Mouse (Mus musculus): Measurements from ENCODE around the gene Piwil4.
A peak's percentile ranks its signal among the peaks of the same experiment; 100 is the strongest.

Gene Piwil4

DNA sequence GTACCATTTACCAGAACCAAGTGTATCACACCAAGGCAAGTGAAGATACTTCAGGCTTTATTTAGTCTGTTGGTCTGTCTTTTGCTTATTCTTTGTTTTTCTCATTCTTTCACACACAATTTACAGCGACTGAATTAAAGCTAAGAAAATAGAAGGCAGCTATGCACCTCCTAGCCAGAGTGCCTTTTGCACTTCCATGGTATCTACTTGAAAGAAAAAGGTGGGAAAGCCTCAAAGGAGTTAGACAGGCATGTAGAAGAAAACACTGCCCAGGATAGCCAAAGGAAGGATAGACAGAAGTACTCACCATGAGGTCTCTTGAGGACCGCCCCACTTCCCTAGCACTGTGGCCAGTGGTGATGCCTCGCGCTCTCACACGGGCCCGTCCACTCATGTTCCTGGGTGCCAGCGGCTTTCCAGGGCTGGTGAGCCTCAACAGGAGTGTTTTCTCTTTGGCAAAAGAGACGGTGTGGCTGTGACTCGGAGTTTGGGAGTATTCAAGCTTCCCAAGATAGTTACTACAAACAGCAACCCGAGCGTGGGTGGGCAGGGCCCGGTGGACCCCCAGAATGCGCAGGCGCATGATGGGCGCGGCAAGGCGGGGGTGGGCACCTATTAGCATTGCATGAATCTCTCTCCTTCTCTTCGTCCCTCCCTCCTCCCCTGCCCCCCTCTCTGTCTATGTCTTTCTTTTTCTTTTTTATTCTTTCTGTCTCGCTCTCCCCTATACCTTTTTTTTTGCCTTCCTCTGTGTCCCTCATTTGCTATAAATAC lies at the start of gene Piwil4:
Gene Piwil4 (minus strand): TSS at position 583 of the 774 bp plus-strand sequence.
- DNase-seq (ENCODE audit: low spot score), result no peak

DNA sequence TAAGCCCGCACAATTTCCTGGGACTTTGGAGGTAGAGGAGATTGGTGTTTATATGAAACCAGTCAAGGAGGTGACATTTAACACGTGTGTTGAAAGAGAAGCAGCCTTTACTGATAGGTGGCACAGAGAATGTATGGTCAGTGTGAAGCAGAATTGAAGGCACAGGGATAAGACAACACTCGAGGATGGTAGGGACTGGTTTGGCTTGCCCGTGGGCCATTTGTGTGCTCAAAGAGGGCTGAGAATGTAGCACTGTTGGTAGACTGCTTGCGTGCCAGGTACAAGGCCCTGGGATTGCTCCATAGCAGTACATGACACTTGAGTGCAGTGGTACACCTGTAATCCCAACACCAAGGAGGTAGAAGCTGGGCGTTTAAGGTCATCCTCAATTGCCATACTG lies 46.8 kb upstream of the Piwil4 start:
- DNase-seq (ENCODE audit: low spot score), result no peak

DNA sequence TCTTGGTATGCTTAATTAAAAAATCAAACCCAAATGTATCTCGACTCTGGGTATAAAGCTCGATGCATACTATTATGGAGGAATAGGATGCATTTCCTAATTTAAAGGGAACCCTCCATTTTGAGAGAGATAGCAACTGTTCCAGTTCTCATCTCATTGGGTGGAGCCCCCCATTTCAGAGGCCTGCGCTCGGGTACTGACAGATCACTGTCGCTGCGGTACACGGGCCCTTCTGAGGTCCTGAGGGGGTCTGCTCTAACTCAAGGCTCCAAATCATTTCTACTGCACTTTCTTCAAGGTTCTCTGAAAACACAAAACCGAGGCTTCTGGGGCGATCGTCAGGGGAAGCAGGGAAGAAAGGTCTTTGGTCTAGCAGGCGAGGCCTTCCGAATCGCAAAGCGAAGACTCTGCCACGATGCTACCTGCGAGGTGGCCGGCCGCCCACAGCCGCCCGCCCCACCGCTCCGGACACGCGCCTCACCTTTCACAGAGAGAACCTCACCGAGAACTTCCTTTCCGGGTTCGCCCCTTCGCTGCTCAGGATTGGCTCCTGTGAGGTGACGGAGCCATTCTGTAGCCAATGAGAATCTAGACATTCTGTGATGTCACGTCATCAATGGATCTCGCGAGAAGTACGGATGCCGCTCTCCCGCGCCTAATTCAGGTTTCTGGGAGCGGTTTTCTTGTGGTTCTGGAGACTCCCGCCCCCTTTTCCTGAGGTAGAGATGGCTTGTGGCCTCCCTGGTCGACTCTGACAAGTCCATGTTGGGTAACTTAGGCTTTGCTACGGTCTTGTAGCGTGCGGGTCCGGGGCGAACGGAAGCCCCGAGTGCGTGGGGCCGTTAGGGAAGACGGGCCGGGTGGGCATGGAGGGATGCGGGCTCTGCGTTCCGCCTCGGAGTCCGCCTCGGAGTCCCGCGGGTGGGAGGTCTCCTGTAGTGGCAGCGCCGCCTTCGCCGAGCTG lies 43.8 kb upstream of the Piwil4 start, which contains the start of the genes Mre11a and Ankrd49:
Gene Mre11a (plus strand): TSS at position 616 of the 964 bp plus-strand sequence.
Gene Ankrd49 (minus strand): TSS at position 818 of the 964 bp plus-strand sequence.
- DNase-seq (ENCODE audit: low spot score), result peak; percentile 95

DNA sequence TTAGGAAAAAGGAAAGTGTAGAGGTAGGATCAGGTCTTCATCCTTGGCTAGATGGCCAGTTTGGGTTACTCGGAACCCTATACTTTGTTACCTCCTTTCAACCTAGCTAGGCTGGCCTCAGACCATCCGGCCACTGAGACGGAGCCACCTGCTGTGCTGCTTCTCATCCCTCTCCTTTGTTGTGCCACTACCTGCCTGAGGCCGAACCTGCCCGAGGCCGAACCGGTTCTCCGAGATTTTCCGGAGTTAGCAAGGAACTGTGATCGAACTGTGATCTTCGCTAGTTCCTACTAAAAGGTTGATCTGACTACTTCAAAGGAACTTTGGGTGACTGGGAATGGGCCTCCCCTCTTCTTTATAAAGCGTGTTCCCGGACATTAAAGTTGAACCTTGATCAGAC lies 37.8 kb upstream of the Piwil4 start:
- no peak for DNase-seq (ENCODE audit: low spot score)

DNA sequence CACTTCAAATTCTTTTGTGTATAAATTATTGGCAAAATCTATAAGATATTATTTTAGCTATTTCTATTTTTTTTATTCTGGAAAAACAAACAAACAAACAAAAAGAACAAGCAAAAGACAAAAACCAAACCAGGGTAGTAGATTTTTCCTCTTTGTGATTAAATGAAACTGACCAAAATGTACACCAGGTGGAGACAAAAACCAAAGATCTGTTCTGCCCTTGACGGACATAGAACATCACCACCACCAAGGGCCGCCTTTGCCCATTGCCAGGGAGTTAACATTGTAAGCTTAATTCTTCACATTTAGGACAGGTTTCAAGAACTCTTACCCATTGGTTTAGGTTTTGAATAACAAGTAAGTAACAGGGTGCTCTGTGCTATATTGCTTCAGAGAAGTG lies 33.3 kb upstream of the Piwil4 start:
- no peak for DNase-seq (ENCODE audit: low spot score)

DNA sequence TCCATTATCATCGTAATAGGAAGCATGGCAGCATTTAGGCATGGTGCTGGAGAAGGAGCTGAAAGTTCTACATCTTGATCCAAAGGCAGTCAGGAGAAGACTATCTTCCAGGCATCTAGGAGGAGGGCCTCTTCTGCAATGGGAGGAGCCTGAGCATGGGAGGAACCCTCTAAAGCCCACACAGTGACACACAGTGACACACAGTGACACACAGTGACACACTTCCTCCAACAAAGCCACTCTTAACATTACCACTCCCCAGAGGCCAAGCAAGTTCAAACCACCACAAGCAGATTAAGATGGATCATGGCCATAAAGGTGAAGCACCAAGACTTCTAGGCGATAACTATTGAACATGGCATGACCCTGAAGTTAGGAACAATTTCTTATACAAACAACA lies 31.5 kb upstream of the Piwil4 start:
- DNase-seq (ENCODE audit: low spot score), result no peak

DNA sequence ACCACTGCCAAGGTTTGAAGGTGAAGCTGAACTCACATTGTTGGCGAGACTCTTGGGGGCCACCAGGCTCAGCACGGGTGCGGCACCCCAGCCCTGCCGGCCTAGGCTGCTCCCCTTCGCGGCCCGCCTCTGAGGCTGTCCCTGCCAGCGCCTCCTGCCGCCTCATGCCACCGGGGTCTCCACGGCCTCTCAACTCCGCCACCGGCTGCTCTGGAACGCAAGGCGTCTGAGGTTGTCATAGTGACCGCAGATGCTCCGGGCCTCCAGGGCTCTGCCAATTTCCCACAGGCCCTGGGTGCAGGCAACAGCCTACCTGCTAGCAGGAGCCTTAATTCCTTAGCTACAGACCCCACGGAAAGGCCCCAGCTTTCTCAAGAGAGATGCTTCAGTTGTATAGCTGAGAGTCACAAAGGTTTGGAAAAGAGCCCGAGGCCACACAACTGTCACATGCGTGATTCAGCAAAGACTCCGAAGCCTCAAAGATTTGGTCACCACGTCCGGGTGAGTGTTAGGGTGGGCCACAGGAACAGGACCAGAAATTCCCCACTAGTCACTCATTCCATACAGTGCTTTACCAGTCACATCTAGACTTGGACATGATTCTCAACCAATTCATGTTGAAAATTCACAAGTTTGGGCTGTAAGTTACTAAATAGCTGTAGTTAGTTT lies 30.4 kb upstream of the Piwil4 start, which contains the start of gene 1700012B09Rik:
Gene 1700012B09Rik (minus strand): TSS at position 228 of the 669 bp plus-strand sequence.
- DNase-seq (ENCODE audit: low spot score), result no peak

DNA sequence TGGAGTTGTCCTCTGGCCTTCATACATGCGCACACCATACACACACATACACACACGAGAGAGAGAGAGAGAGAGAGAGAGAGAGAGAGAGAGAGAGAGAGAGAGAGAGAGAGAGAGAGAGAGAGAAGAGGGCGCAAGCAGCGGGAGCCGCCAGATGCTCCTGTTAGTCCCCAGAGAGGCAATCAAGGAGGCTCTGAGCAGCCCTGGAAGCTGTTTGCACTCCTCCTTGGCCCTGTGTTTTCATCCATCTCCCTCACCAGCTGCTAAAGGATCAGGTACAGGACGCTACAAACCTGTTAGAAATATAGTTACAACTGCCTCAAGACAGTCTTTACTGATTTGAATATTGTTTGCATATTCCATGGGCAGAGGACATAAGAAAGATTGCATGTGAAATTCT lies 29.3 kb upstream of the Piwil4 start:
- DNase-seq (ENCODE audit: low spot score), result no peak

DNA sequence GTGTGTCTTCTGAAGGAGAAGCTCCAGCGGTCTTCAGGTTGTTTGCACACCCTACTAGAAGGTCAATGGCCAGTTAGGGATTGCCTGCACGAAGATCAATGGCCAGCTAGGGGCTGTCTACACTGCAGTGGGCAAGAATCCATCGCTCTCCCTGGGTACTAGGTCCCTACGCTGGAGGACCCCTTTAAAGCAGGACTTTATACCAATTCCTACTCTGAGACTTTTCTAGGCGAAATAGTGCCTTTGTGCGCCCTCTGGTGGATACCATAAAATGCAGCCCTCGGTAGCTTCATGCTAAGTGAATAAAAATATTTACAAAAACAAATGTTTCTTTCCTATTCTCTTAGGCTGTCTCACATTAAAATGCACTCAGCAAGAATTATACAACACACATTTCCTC lies 24.2 kb upstream of the Piwil4 start:
- peak; percentile 39 for DNase-seq (ENCODE audit: low spot score)

DNA sequence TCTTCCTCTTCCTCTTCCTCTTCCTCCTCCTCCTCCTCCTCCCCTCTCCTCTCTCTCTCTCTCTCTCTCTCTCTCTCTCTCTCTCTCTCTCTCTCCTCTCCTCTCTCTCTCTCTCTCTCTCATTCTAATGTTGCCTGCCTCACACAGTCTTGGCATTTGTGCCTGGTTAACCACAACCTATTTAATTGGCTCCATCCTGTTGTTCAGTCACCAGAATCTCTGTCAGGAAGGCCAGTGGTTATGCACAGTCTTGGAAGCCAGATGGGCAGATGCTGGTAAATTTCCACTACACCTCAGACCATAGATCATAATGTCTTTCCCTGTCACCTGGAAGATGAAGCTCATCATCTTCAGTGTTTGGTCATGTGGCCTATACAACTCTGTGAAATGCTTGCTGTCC lies 18.7 kb upstream of the Piwil4 start:
- no peak for DNase-seq (ENCODE audit: low spot score)

DNA sequence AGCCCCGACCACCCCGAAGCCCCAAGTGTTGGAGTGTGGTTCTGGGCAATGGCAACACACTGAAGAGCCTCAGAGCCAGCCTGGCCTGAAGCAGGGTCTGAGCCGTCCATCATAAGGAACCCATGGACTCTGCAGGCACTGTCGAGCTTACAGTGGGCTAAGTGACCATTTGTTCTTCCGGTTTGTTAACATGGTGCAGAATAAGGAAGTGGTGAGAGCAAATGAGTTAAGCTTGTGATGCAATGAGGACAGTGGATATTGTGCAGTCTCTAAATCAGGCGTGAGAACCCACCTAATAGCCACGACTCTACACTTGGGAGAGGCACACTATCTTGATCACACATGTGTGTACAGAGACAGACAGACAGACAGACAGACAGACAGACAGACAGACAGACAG lies 18.1 kb upstream of the Piwil4 start:
- no peak for DNase-seq (ENCODE audit: low spot score)

DNA sequence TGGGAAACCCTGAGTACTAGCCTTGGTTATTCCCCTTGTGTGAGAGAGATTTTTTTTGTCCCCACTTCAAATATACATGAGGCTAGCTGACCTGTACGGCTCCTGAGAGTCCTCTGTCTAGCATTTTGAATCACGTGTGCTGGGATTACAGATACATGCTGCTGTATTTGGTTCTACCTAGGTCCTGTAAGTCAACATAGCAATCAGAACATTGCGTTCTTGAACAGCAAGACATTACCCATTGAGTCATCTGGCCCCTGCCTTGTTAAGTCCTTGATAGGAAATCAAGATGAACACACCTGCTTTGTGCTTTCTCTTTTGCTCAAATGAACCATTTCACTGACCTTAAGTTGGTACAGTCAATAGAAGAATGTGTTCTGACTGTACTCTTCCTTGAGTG lies 13.9 kb upstream of the Piwil4 start:
- no peak for DNase-seq (ENCODE audit: low spot score)

DNA sequence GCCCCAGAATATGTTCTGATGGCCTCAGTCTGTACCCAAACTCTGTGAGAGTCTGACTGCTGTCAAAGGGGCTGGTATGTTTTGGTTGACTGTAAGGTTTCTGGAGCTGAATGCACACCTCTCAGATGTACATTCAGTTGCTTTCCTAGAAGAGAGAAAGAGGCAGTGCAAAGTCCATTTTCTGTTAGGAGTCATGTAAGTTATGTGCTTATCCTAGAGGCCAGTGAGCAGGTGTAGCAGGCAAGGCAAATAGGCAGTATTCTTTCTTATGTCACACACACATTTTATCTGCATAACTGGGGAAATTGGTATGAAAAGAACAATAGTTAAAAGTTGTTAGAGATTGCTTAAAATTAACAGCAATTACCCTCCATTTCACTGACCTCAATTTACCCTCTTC lies 13.4 kb upstream of the Piwil4 start:
- no peak for DNase-seq (ENCODE audit: low spot score)

DNA sequence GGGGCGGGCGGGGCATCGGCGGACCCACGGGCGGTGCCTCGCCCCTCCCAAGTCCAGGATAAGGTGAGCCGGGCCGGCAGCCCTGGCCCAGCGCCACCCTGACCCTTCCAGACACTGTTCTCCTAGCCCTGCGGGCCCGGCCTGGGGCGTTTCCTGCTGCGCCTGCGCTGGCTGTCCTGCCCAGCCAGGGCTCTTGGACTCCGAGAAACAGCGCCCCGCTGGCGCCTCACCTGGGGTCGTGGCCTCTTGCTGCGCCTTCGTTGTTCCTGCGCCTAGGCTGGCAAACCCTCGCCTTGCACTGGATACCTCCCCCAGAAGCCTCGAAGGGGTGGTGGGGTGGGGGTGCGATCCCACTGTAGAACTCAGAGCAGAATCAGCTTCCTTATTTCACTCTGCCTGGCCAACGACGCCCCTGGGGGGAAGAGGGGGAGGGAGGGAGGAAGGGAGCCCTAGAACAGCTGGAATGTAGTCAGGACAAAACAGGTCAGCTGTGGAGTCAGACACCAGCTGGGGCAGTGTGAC lies 11.5 kb upstream of the Piwil4 start, which contains the start of gene Fut4:
Gene Fut4 (minus strand): TSS at position 393 of the 522 bp plus-strand sequence.
- no peak for DNase-seq (ENCODE audit: low spot score)

DNA sequence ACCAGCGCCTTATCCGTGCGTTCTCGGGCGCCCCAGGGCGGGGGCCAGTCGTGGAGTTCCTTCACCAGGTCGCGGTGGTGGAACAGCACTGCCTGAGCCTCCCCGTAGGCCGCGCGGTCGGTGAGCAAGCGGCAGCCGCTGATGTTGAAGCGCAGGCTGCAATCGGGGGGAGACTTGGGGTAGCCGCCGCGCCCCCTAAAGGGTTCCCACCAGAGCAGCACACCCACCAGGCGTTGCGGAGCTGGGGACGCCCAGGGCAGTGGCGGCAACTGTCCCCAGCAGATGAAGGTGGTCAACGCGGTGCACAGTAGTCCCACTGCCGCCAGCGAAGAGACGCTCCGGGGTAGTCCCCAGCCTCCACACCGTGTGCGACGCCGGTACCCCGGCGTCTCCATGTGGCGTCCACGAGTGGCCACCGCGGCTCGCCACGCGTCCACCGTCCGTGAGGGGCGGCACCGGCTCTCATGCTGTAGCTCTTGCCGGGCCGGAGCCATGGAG lies 11.0 kb upstream of the Piwil4 start:
- no peak for DNase-seq (ENCODE audit: low spot score)

DNA sequence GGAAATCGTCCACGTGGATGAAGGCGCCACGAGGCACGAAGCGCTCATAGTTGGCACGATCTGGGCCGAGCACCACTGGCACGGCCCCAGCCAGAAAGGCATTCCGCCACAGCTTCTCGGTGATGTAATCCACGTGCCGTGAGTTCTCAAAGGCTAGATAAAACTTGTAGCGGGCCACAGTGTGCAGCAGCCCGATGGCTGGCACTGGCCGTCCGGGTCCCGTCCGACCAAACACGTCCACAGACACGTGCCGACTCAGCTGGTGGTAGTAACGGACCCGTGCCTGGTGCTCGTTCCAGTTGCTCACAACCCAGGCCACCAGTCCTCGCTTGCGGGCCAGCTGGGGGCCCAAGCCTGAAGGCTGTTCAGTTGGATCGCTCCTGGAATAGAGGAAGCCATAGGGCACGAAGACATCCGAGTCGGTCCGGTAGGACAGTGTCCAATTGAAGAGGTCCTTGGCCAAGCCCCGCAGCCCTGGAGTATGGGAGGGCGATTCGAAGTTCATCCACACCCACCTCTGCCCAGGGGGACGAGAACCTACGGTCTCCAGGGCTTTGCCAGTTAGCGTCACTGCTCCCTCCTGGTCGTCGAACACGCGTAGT lies 10.5 kb upstream of the Piwil4 start:
- no peak for DNase-seq (ENCODE audit: low spot score)

DNA sequence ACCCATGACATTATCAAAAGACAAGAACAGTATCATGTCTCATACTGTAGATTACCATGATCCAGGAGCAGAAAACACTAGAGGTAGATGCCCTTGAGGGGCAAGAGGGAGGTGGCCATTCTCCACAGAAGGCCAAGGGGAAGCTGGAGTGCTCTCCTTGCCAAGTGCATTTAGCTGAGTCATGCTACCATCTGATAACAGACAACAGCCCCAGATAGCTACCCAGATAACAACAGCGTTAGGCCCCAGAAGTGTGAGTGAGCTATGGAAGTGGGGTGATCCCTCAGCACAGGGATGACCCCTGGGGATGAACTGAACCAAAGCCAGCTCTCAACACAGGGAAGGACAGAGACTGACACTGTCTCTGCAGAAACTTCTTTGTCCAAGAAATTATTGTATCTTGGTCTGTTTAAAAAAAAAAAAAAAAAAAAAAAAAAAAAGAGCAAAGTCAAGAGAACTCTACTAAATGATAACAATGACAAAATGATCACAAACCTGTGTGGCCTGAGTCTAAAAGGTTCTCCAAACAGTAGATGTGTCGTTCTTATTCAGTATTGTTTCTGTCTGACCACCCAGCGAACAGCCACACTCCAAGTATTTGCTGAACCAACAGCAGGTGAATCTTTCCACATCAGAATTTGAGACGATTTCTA lies 909 bp downstream of the Piwil4 start:
- no peak for DNase-seq (ENCODE audit: low spot score)

DNA sequence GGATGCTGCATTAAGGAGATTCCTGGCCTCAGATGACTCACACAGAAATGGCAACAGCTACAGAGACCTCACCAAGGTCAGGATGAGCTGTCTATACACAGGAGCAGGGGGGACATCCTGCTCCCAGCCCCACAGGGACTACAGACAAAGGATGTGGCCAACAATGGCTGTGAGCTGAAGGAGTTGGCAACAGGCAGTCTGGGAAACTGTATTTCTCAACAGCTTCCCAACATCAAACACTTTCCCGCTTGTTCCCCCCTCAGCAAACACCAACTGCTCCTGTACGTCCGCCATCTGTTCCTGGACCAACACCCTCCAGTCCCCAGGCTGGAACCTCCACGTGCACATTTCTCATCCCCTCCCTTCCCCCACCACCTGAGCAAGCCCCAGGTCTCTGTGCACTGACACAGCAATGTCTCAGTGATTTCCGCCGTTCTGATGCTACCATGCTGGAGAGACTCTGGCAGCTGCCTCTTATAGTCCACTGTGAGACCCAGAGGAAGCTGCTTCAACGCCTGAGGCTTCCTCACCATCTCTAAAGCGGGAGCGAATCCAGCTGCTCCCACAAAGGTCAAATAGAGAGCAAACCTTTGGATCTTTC lies 9.5 kb downstream of the Piwil4 start:
- no peak for DNase-seq (ENCODE audit: low spot score)

DNA sequence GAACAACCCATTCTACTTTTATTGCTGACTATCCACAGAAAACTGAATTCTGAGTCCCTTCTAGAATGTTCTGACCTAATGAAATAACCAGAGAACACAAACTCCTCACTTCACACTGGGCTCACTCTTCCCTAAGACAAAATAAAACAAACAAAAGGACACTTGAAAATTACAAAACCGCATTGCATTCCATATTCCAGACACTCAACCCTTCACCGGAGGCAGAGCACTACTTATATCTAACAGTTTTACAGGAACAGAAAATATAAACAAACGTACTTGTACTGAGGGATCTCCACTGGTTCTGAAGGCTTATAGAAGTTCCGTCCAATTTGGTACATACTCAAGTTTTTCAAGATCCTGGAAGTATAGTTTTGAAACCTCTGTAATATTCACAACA lies 12.2 kb downstream of the Piwil4 start:
- no peak for DNase-seq (ENCODE audit: low spot score)

DNA sequence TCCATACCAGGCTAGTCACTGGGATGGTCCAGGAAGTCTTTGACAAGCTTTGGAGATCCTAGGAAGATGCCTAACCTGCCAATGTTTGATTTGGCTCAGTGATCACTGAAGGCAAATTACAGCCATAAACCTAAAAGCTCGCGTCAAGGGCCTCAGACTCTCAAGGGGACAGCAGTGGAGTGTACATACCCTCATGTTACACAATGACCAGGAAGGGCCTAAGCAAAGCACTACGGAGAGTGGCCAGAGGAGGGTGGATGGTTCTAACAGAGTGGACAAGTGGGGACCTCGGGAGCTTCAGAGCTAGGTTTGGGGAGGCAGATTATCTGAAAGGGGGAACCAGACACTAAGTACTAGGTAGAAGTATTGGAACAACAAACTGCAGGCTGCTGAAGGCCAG lies 13.9 kb downstream of the Piwil4 start:
- DNase-seq (ENCODE audit: low spot score), result no peak

Data from layer of hippocampus, adult 11-12 months (tissue).